Mouse (Mus musculus) neutrophil, adult 5-6 weeks (primary cell): Measurements from ENCODE around the gene Dmwd. TPM values are rescaled to one million over a fixed set of nuclear protein-coding genes. Genes with fewer than 3 reads are reported as not detected.

ENCODE experiments used
- ATAC-seq: fragments of 151-379, 151-347 bp; 2 replicates; pipeline ENCODE4 v1.8.0; 2017; ENCODE audit warnings: mild to moderate bottlenecking, moderate TSS enrichment; ENCODE audit not compliant: insufficient number of reproducible peaks, poor library complexity, low FRiP score, severe bottlenecking; ENCODE audit errors: extremely low read depth
- total RNA-seq: library from RNA; stranded (forward); fragments of 200-1000 nt; gene quantifications from 2 replicates; pipeline ENCODE4 v1.2.3, GENCODE M21; 2017

Gene Dmwd
- total RNA-seq, 1 experiment from 2014 or later = 3.4 TPM

DNA sequence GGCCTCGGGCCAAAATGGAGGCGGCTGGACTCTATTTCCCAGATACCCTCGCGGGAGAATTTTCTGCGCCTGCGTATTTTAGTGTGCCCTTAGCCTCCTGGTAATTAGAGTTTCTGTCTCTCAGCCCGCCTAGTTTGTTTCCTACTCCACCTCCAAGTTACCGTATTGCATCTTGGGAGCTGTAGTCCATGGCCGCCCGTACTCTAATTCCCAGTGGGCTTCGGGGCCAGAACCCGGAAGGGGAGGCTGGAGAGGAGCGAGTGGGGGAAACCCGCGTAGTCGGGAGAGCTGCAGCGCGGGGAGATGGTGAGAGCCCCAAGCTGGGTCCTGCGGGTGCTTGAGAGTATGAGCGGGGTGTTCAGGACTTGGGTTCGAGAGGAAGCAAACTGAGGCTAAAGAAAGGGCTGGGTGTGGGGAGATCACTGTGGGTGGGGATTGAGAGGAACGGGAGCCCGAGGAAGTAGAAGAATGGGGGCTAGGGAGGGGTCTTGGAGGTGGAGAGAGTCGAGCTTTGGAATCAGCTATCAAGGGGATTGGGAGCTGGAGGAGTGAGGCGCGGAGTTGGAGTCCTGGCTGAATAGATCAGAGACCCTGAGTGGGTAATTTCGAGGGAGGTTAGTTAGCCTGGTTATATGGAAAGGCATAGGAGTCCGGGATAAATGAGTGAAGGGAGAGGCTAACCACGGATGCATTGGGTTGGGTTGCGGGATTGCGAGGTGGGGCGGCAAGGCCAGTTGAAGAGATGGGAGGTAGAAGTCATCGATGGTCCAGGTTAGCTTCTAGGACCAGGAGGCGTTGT lies 43.8 kb downstream of the Dmwd start, which contains the start of gene Fbxo46:
Gene Fbxo46 (plus strand): TSS at position 229 of the 799 bp plus-strand sequence.
- peak; percentile 100 for ATAC-seq

GRCm38 (mm10) chr7:19121686-19122085 lies 45.7 kb downstream of the Dmwd start:
- no peak for ATAC-seq

GRCm38 (mm10) chr7:19124713-19125112 lies 48.7 kb downstream of the Dmwd start:
- no peak for ATAC-seq

- ATAC-seq = no peak
Observed at GRCm38 (mm10) chr7:19127744-19128143, 51.7 kb downstream of the Dmwd start.

DNA sequence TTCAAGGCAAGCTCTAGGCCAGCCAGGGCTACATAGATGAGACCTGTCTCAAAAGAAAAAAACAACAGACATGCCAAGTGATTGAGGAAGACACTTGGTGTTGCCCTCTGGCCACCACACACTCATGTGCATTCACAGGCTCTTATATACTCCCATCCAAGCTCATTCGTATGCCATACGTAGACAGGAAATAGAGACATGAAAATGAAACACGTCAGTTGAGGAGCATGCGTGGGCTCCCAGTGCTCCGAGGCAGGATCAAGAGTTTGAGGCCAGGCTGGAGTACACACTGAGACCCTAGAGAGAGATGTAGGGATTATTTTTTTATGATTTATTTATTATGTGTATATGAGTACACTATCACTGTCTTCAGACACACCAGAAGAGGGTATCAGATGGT lies 53.4 kb downstream of the Dmwd start:
- ATAC-seq = no peak

GRCm38 (mm10) chr7:19130657-19131056 lies 54.6 kb downstream of the Dmwd start:
- ATAC-seq = no peak

- ATAC-seq = peak; percentile 90
Observed at GRCm38 (mm10) chr7:19131324-19131848, 55.4 kb downstream of the Dmwd start.

Other genes starting within 250 kb of the Dmwd start
- 0.49 TPM in 1 of 2 replicates, not detected in the other for gene Mill2, start 236.3 kb upstream of the Dmwd start, total RNA-seq
- 146 and 154 TPM in 2 replicates for gene Pglyrp1, start 204.9 kb upstream of the Dmwd start, total RNA-seq
- gene Ccdc61, start 165.8 kb upstream of the Dmwd start, total RNA-seq = 16.2 and 17.5 TPM in 2 replicates
- gene Nova2, start 150.3 kb upstream of the Dmwd start, total RNA-seq = not detected in 2 replicates
- gene Nanos2, start 88.8 kb upstream of the Dmwd start, total RNA-seq = not detected in 2 replicates
- gene Mypop, start 85.0 kb upstream of the Dmwd start, total RNA-seq = 0.74 and 2.0 TPM in 2 replicates
- 13.2 and 16.9 TPM in 2 replicates for gene Irf2bp1, start 72.2 kb upstream of the Dmwd start, total RNA-seq
- gene Foxa3, start 52.7 kb upstream of the Dmwd start, total RNA-seq = not detected in 2 replicates
- 64.8 and 67.0 TPM in 2 replicates for gene Sympk, start 51.9 kb upstream of the Dmwd start, total RNA-seq
- gene Rsph6a, start 21.5 kb upstream of the Dmwd start, total RNA-seq = 0.35 and 0.37 TPM in 2 replicates
- 1.4 and 2.1 TPM in 2 replicates for gene Dmpk, start 7.6 kb downstream of the Dmwd start, total RNA-seq
- 0.12 TPM in 1 of 2 replicates, not detected in the other for gene Six5, start 18.4 kb downstream of the Dmwd start, total RNA-seq
- not detected in 2 replicates for gene Gm4969, start 42.1 kb downstream of the Dmwd start, total RNA-seq
- gene Fbxo46, start 43.6 kb downstream of the Dmwd start, total RNA-seq = 11.3 and 13.3 TPM in 2 replicates
- 3.8 and 5.3 TPM in 2 replicates for gene Qpctl, start 73.1 kb downstream of the Dmwd start, total RNA-seq
- gene Snrpd2, start 73.5 kb downstream of the Dmwd start, total RNA-seq = 26.4 and 33.0 TPM in 2 replicates
- not detected in 2 replicates for gene Gipr, start 89.9 kb downstream of the Dmwd start, total RNA-seq
- gene Eml2, start 100.2 kb downstream of the Dmwd start, total RNA-seq = 9.1 and 13.3 TPM in 2 replicates
- 0.37 TPM in 1 of 2 replicates, not detected in the other for gene Gpr4, start 136.3 kb downstream of the Dmwd start, total RNA-seq
- 12.5 and 15.3 TPM in 2 replicates for gene Opa3, start 152.1 kb downstream of the Dmwd start, total RNA-seq
- 400 and 419 TPM in 2 replicates for gene Vasp, start 195.6 kb downstream of the Dmwd start, total RNA-seq
- not detected in 2 replicates for gene Ppm1n, start 203.8 kb downstream of the Dmwd start, total RNA-seq
- not detected in 2 replicates for gene Rtn2, start 206.4 kb downstream of the Dmwd start, total RNA-seq
- 60.5 and 64.4 TPM in 2 replicates for gene Fosb, start 233.8 kb downstream of the Dmwd start, total RNA-seq